ENCODE assay signal across 19 mouse cellular contexts in genomic region chr10:111026106-111026505, GRCm38 (mm10). TPM values are rescaled to one million over a fixed set of nuclear protein-coding genes. Genes with fewer than 3 reads are reported as not detected.
DNase-seq lines count a peak whose midpoint lies in the region; ATAC-seq and TF ChIP-seq lines count a peak whose summit lies in the region.
"Had no signal": no experiment of that assay in that cellular context is flagged by ENCODE, and none has a peak within 500 bp of the region (broad histone marks: within the 10 kb centered on the region; RNA-seq: fewer than 3 reads in every experiment).

No protein-coding gene starts in this region.

- no peak overlapping the region for H3K4me3 ChIP-seq in hindbrain, embryonic 11.5 days (ENCODE audit: low read depth, low read length)
- no peak overlapping the region for H3K4me3 ChIP-seq in hindbrain, postnatal 0 days (ENCODE audit: low read length)
- H3K4me3 ChIP-seq in embryonic facial prominence, embryonic 12.5 days, result no peak overlapping the region
- H3K4me3 ChIP-seq: forebrain, embryonic 15.5 days; heart, embryonic 10.5 days; heart, embryonic 15.5 days; hindbrain, embryonic 15.5 days had no signal

- H3K4me1 ChIP-seq in hindbrain, embryonic 11.5 days (replicated peaks; ENCODE audit: control insufficient read depth, insufficient read depth, low read length), result no peaks in the 10 kb centered on the region
- H3K4me1 ChIP-seq in hindbrain, postnatal 0 days (ENCODE audit: insufficient read depth, low read length), result no peaks in the 10 kb centered on the region
- no peaks in the 10 kb centered on the region for H3K4me1 ChIP-seq in embryonic facial prominence, embryonic 12.5 days
- H3K4me1 ChIP-seq: hindbrain, embryonic 15.5 days had no signal

- H3K36me3 ChIP-seq in hindbrain, embryonic 11.5 days (ENCODE audit: control insufficient read depth, insufficient read depth, low read length), result no peaks in the 10 kb centered on the region
- no peaks in the 10 kb centered on the region for H3K36me3 ChIP-seq in hindbrain, postnatal 0 days (ENCODE audit: insufficient read depth, low read length)
- H3K36me3 ChIP-seq in embryonic facial prominence, embryonic 12.5 days, result no peaks in the 10 kb centered on the region
- H3K36me3 ChIP-seq: forebrain, embryonic 15.5 days; heart, embryonic 10.5 days; heart, embryonic 15.5 days; hindbrain, embryonic 15.5 days had no signal

- DNase-seq in hindbrain, embryonic 11.5 days (ENCODE audit: low spot score), result peak; percentile 28
- no peak for DNase-seq in hindbrain, postnatal 0 days (ENCODE audit: low spot score)
- peak; percentile 16 for DNase-seq in embryo, embryonic 11 days
- DNase-seq in retina, postnatal 1 day, result peak; percentile 56
- DNase-seq in right cerebral cortex, postnatal 25 days, result no peak
- DNase-seq in thymus, postnatal 0 days (ENCODE audit: low spot score), result no peak
- DNase-seq: adrenal gland, postnatal 10 days; cerebellum, adult 11 months; cerebellum, adult 8-10 months; cerebellum, postnatal 14 days; gastrocnemius, postnatal 36 days; heart, adult 18-20 months; heart, postnatal 14 days; kidney, adult 11 months had no signal

- H3K9me3 ChIP-seq in hindbrain, embryonic 11.5 days (ENCODE audit: control insufficient read depth, low read length), result no peaks in the 10 kb centered on the region
- H3K9me3 ChIP-seq in hindbrain, postnatal 0 days (ENCODE audit: low read length), result no peaks in the 10 kb centered on the region
- no peaks in the 10 kb centered on the region for H3K9me3 ChIP-seq in embryonic facial prominence, embryonic 12.5 days
- H3K9me3 ChIP-seq: forebrain, embryonic 15.5 days; heart, embryonic 10.5 days; heart, embryonic 15.5 days; hindbrain, embryonic 15.5 days had no signal

- no peak overlapping the region for H3K4me2 ChIP-seq in hindbrain, embryonic 11.5 days (replicated peaks; ENCODE audit: low read depth, low read length)
- H3K4me2 ChIP-seq in hindbrain, postnatal 0 days (ENCODE audit: low read depth, low read length), result no peak overlapping the region
- no peak overlapping the region for H3K4me2 ChIP-seq in embryonic facial prominence, embryonic 12.5 days (replicated peaks)
- H3K4me2 ChIP-seq: forebrain, embryonic 15.5 days; heart, embryonic 15.5 days; hindbrain, embryonic 15.5 days had no signal

- ATAC-seq in hindbrain, embryonic 11.5 days (ENCODE audit: low FRiP score), result no peak
- no peak for ATAC-seq in hindbrain, postnatal 0 days
- peak; percentile 69; the same call in 1 of the 2 replicates for ATAC-seq in embryonic facial prominence, embryonic 12.5 days (ENCODE audit: insufficient number of reproducible peaks, insufficient read depth, low FRiP score, low TSS enrichment)
- ATAC-seq: forebrain, embryonic 15.5 days had no signal

- 59% methylated on average over 6 of the region's 6 CpGs for WGBS in hindbrain, embryonic 11.5 days
- 82% methylated on average over 6 of the region's 6 CpGs for WGBS in hindbrain, postnatal 0 days
- WGBS in embryonic facial prominence, embryonic 12.5 days, result 45% methylated on average over 6 of the region's 6 CpGs

- no peaks in the 10 kb centered on the region for H3K27me3 ChIP-seq in hindbrain, embryonic 11.5 days (ENCODE audit: control insufficient read depth, insufficient read depth, low read length)
- H3K27me3 ChIP-seq in hindbrain, postnatal 0 days (ENCODE audit: insufficient read depth, low read length), result no peaks in the 10 kb centered on the region
- H3K27me3 ChIP-seq in embryonic facial prominence, embryonic 12.5 days, result no peaks in the 10 kb centered on the region
- H3K27me3 ChIP-seq: forebrain, embryonic 15.5 days; heart, embryonic 15.5 days; hindbrain, embryonic 15.5 days had no signal

- H3K9ac ChIP-seq in hindbrain, embryonic 11.5 days (ENCODE audit: low read depth, low read length), result no peak overlapping the region
- no peak overlapping the region for H3K9ac ChIP-seq in hindbrain, postnatal 0 days (replicated peaks; ENCODE audit: low read length)
- no peak overlapping the region for H3K9ac ChIP-seq in embryonic facial prominence, embryonic 12.5 days
- H3K9ac ChIP-seq: forebrain, embryonic 15.5 days; heart, embryonic 15.5 days; hindbrain, embryonic 15.5 days had no signal

- 0 out of 2 replicates have a peak overlapping the region, but pooled peaks have one; percentile 24 for H3K27ac ChIP-seq in hindbrain, embryonic 11.5 days (ENCODE audit: low read depth, low read length)
- no peak overlapping the region for H3K27ac ChIP-seq in hindbrain, postnatal 0 days
- H3K27ac ChIP-seq in embryonic facial prominence, embryonic 12.5 days, result no peak overlapping the region
- H3K27ac ChIP-seq: forebrain, embryonic 15.5 days; heart, embryonic 10.5 days; heart, embryonic 15.5 days; hindbrain, embryonic 15.5 days had no signal

- TF ChIP-seq CTCF in hindbrain, postnatal 0 days (IDR thresholded peaks at IDR 0.05; ENCODE audit: low read depth), result no peak

RNA-seq across cellular contexts. Expression of gene Zdhhc17, which starts 16.2 kb away (rescaled TPM):
- polyA plus RNA-seq in hindbrain, embryonic 11.5 days (2014; fragmentation: Nextera tagmentation; extraction: Ambion mirVana), result 33.3 and 39.0 TPM in 2 replicates
- 40.7 and 45.1 TPM in 2 replicates for total RNA-seq in hindbrain, postnatal 0 days (2014; rRNA removed)
- 41.0 and 44.8 TPM in 2 replicates for polyA plus RNA-seq in hindbrain, postnatal 0 days (2015; fragmentation: Nextera tagmentation; extraction: Ambion mirVana)
- 35.2 and 38.4 TPM in 2 replicates for polyA plus RNA-seq in embryonic facial prominence, embryonic 12.5 days (2016; fragmentation: Nextera tagmentation; extraction: Ambion mirVana)
- 17.3 and 21.2 TPM in 2 replicates for polyA plus RNA-seq in thymus, postnatal 0 days (2015; fragmentation: Nextera tagmentation; extraction: Ambion mirVana)

Comparison
In these comparisons a context has a peak if more than half of its experiments do, and no peak if none do; other contexts are left out.
1. DNase-seq: peak in hindbrain, embryonic 11.5 days (single experiment), embryo, embryonic 11 days (single experiment) and retina, postnatal 1 day (single experiment); none in hindbrain, postnatal 0 days (single experiment), right cerebral cortex, postnatal 25 days (single experiment) and thymus, postnatal 0 days (single experiment).